In genomic region chr8:78061827-78062719, GRCm38 (mm10) we compare ENCODE assay signal across 8 mouse cellular contexts.
DNase-seq lines count a peak whose midpoint lies in the region; ATAC-seq and TF ChIP-seq lines count a peak whose summit lies in the region.

No protein-coding gene starts in this region.

- no peak overlapping the region for H3K27ac ChIP-seq in hindbrain, embryonic 11.5 days (ENCODE audit: low read depth, low read length)
- H3K27ac ChIP-seq in hindbrain, embryonic 10.5 days: no peak overlapping the region
- H3K27ac ChIP-seq in liver, postnatal 0 days (ENCODE audit: low read depth): no peak overlapping the region

- DNase-seq in hindbrain, embryonic 11.5 days (ENCODE audit: low spot score): peak; percentile 62
- no peak for DNase-seq in hindbrain, embryonic 10.5 days (ENCODE audit: low spot score)
- DNase-seq in CD4-positive helper T cell, adult 2 months (ENCODE audit: low read depth, low spot score): peak; percentile 11
- peak; percentile 26 for DNase-seq in brain, embryonic 18.5 days (ENCODE audit: low read depth, low spot score)
- DNase-seq in liver, postnatal 0 days: no peak
- no peak for DNase-seq in spleen, postnatal 14 days (ENCODE audit: low spot score in 2 of 2)
- no peak for DNase-seq in layer of hippocampus, postnatal 10 days (ENCODE audit: low spot score in 2 of 2)
- no peak for DNase-seq in frontal cortex, postnatal 14 days (ENCODE audit: low spot score in 2 of 2)

- H3K36me3 ChIP-seq in hindbrain, embryonic 11.5 days (ENCODE audit: control insufficient read depth, insufficient read depth, low read length): no peaks in the 10 kb centered on the region
- no peaks in the 10 kb centered on the region for H3K36me3 ChIP-seq in hindbrain, embryonic 10.5 days
- no peaks in the 10 kb centered on the region for H3K36me3 ChIP-seq in liver, postnatal 0 days (replicated peaks; ENCODE audit: insufficient read depth, low read length)

- ATAC-seq in hindbrain, embryonic 11.5 days (ENCODE audit: low FRiP score): peak; percentile 64
- ATAC-seq in liver, postnatal 0 days: no peak

- 61% methylated on average over 9 of the region's 9 CpGs for WGBS in hindbrain, embryonic 11.5 days
- WGBS in hindbrain, embryonic 10.5 days: 61% methylated on average over 9 of the region's 9 CpGs
- WGBS in liver, postnatal 0 days (ENCODE audit: insufficient replicate concordance): 58% methylated on average over 9 of the region's 9 CpGs

- H3K9me3 ChIP-seq in hindbrain, embryonic 11.5 days (ENCODE audit: control insufficient read depth, low read length): no peaks in the 10 kb centered on the region
- H3K9me3 ChIP-seq in hindbrain, embryonic 10.5 days: no peaks in the 10 kb centered on the region
- no peaks in the 10 kb centered on the region for H3K9me3 ChIP-seq in liver, postnatal 0 days (ENCODE audit: low read length)

- TF ChIP-seq CTCF in liver, postnatal 0 days (IDR thresholded peaks at IDR 0.05; ENCODE audit: low read depth): peak; percentile 57

- no peak overlapping the region for H3K4me3 ChIP-seq in hindbrain, embryonic 11.5 days (ENCODE audit: low read depth, low read length)
- no peak overlapping the region for H3K4me3 ChIP-seq in hindbrain, embryonic 10.5 days
- H3K4me3 ChIP-seq in liver, postnatal 0 days (ENCODE audit: low read depth, low read length): no peak overlapping the region

- no peak overlapping the region for H3K4me2 ChIP-seq in hindbrain, embryonic 11.5 days (replicated peaks; ENCODE audit: low read depth, low read length)
- H3K4me2 ChIP-seq in liver, postnatal 0 days (ENCODE audit: low read depth, low read length): no peak overlapping the region

- no peak for TF ChIP-seq EP300 in liver, postnatal 0 days (IDR thresholded peaks at IDR 0.05; ENCODE audit: low read depth)

- H3K27me3 ChIP-seq in hindbrain, embryonic 11.5 days (ENCODE audit: control insufficient read depth, insufficient read depth, low read length): no peaks in the 10 kb centered on the region
- H3K27me3 ChIP-seq in hindbrain, embryonic 10.5 days (ENCODE audit: insufficient read depth, poor library complexity, severe bottlenecking): peaks cover 11% of the 10 kb centered on the region
- peaks cover 11% of the 10 kb centered on the region; the same call in 1 of the 2 replicates for H3K27me3 ChIP-seq in liver, postnatal 0 days (ENCODE audit: insufficient read depth, low read length)

- H3K4me1 ChIP-seq in hindbrain, embryonic 11.5 days (replicated peaks; ENCODE audit: control insufficient read depth, insufficient read depth, low read length): no peaks in the 10 kb centered on the region
- peaks cover 9% of the 10 kb centered on the region; the same call in 1 of the 2 replicates for H3K4me1 ChIP-seq in hindbrain, embryonic 10.5 days (replicated peaks)
- no peaks in the 10 kb centered on the region for H3K4me1 ChIP-seq in liver, postnatal 0 days (ENCODE audit: insufficient read depth)

- H3K9ac ChIP-seq in hindbrain, embryonic 11.5 days (ENCODE audit: low read depth, low read length): no peak overlapping the region
- no peak overlapping the region for H3K9ac ChIP-seq in liver, postnatal 0 days (replicated peaks)

Comparison
In these comparisons a context has a peak if more than half of its experiments do, and no peak if none do; other contexts are left out.
1. DNase-seq: peak in hindbrain, embryonic 11.5 days (single experiment), CD4-positive helper T cell, adult 2 months (single experiment) and brain, embryonic 18.5 days (single experiment); none in hindbrain, embryonic 10.5 days (single experiment), liver, postnatal 0 days (single experiment), spleen, postnatal 14 days (0 of 2), layer of hippocampus, postnatal 10 days (0 of 2) and frontal cortex, postnatal 14 days (0 of 2).